Mouse (Mus musculus) thymus, postnatal 10 days (tissue): ENCODE data around the gene Kank4.
A peak's percentile ranks its signal among the peaks of the same experiment; 100 is the strongest.
"Not testable (repeated sequence)": the region's sequence is repeated elsewhere in the genome, so short reads cannot be mapped to it uniquely, and the experiment has no call there.

Source experiments
- DNase-seq, 2 experiments: peaks; one replicate each; pipeline ENCODE4 v3.0.0; 2021; ENCODE audit warnings: low spot score in 2 of 2

Gene Kank4

DNA sequence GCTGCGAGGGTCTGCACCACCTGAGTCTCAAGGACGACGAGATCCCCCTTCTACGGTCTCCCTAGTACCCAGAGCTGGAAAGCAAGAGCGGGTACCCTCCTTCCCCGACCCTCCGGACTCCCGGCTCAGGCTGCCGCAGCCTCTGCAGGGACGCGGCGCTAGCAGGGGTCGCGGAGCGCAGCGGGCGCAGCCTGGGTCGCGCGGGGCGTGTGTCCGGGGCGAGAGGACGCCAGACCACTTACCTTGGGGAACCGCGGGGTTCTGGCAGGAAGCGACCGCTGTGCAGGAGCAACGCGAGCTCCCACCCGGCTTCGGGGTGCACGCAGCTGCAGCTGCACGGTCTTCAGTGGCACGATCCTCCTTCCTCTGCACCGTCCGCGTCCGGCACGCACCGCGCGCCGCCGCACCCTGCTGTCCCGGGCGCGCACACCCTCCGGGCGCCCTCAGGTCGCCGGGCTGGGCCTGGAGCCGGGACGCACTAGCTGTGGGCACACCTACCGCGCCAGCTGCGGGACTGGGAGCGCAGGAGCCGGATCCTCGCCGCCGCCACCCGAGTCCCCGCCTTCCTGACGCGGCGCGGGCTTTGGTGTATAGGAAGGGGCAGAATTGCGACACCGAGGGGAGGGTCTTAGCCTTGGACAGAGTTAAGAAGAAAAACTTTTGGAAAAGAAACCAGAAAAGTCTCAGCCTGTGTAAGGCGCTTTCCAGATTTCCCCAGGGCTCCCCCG is at the start of gene Kank4:
TSS of gene Kank4 (minus strand) at position 354 of the 728 bp plus-strand sequence.
- DNase-seq: peak in 1 of 2 experiments; percentile 25

DNA sequence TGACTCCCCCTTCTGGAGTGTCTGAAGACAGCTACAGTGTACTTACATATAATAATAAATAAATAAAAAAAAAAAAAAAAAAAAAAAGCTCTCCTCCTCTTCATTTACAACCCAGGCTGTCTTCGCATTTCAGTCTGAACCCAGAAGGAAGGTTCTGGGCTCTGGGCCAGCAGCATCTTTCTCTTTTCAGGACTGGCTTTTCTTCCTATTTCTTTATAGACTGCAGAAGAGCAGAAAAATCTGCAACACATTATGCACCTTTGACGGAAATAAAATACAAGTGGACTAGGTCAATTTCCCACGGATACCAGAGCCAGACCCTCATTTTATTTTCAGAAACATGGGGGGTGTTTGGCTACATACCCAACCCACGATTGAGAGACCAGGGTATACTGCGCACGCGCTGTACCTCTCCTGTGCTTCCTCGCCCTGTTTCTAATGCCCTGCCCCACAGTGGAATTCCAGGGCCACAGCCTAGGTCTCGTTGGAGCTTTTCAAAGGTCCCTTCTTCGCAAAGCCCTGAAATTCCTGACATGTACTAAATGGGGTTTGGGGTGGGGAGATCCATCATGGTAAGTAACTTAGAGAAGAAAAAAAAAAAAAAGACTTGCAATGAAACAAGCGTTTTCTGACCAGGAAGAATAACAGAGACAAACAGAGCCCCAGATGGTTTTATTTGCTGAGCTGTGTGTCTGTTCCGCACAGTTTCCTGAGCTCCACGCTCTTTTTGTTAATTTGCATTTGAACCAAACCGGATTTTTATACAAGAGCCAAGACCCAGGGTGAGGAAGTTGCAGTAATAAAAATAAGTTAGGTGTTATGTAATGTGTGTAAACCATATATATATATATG is 48.3 kb upstream of the Kank4 start:
- no peak for DNase-seq

DNA sequence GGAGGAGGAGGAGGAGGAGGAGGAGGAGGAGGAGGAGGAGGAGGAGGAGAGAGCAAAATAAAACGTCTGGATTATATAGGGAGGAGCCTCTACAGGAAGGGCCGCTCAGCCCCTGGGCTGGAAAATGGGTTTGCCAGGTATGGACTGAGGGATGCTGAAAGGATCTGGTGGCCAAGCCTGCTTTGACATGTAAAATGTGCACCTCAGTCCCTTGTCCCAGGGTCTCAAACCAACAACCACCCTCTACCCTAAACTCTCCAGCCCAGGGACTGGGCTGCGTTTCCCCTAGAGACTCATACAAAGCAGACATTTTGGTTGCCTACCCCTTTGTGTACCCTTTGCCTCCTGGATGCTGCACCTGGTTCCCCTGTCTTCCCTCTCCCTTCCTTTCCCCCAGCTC is 47.2 kb upstream of the Kank4 start:
- DNase-seq: no peak

DNA sequence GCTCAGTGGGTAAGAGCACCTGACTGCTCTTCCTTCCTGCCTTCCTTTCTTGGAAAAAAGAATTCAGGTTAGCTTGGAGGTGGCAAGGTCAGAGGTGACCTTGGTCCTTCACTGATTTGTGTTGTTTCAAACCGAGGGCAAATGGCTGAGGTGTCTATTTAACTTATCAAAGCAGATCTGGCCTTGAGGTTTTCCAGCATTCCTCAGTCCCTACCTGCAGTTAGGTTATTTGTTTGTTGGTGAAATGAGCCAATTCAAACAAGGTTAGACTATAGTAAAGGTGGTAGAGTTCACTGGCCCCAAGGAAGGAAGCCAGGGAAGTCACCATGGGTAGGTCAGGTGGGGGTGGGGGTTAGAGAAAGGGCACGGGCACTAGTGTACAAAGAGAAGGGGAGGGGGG is 46.8 kb upstream of the Kank4 start:
- DNase-seq: no peak

DNA sequence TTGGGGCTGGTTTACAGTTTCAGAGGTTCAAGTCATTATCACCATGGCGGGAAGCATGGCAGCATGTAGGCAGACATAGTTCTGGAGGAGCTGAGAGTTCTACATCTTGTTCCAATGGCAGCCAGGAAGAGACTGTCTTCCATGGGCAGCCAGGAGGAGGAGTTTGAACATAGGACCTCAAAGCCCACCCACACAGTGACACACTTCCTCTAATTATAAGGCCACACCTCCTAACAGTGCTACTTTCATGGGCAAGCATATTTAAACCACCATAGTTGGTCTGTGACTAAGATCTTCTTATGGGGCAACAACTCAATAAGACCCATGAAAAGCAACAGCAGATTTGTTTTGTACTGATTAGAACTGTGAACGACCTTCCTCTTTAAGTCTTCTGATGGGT is 46.1 kb upstream of the Kank4 start:
- no peak for DNase-seq

DNA sequence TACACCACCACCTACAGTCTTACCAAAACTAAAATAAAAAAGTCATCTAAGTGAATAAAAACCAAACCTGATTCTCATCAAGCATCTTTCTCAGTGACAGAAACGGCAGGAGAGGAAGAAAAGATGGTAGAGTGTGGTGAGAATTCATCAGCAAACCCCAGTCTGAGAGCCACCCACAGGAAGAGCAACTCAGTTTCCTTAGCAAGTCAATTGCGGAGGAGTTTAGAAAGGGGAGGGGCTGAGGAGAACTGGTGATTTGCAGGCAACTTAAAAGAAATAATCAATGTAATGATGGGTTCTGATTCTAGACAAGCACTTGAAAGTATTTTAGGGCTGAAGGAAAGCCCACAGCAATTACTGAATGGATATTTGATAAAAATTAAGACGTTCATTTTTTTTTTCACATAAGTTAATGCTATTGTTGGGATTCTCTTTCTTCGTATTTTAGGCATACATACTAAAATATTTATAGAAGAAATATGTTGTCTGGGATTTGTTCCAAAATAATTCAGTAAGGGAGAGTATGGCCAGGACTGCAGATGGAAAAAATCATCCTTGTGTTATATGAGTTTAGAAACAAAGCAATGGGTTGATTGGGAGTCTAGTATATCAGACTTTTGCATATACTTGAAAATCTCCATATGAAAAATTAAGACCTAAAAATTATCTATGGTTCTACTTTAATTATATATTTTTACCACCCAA is 41.0 kb upstream of the Kank4 start:
- DNase-seq: no peak

DNA sequence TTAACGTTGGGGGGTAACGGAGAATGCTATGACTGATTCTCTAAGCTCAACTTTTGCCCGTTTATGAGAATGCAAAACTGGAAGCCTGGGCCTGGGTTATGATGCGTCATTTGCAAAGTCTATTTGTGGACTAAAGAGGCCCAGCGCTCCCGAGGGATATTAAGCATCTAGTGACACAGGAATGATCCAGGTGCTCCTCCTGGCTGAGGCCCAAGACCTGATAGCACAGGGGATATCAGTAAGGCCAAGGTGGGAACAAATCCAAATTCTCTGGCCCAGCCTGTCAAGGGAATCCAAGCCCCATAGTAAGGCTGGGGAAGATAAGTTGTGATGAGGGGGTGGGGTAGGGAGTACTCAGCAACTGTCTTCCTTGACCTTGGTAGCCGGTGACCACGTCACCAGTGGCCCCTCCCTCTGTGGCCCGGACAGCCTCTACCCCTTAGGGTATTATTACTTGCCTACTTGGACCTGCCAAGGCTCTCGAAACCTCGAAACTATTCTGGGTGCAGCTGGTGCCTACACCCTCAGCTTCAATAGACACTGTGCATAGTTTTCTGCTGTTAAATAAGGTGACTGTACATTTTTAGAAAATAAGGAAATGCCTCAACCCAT is 39.8 kb upstream of the Kank4 start:
- DNase-seq: no peak

DNA sequence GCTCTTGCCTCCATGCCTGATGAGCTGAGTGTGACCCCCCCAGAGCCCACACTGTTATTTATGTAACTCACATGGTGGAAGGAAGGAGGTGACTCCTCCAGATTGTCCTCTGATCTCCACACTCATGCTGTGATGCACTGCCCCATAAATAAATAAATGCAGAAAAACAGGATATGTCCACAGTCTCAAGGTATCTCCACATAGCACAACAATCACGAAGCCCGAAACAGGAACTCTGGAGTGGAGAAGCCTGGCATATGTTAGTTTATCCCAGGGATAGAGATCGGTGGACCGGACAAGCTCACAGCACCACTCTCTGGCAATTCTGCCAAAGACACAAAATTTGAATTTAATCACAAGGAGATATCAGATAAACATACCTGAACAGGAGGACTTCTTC is 36.6 kb upstream of the Kank4 start:
- no peak for DNase-seq

DNA sequence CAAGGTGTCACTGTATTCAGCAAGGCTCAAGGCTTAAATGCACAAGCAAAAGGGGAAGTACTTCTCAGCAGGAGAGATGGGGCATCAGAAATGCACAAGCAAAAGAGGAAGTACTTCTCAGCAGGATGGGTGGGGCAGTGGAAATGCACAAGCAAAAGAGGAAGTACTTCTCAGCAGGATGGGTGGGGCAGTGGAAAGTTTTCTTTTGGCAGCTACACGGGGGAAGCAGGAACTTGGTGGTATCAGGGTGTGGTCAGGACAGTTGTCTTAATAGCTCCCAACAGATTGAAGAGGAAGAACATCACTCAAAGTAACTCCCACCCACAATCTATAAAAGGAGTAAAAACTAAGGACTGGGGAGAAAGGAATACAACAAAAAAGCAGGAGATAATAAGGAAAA is 33.1 kb upstream of the Kank4 start:
- DNase-seq: not testable (repeated sequence)

DNA sequence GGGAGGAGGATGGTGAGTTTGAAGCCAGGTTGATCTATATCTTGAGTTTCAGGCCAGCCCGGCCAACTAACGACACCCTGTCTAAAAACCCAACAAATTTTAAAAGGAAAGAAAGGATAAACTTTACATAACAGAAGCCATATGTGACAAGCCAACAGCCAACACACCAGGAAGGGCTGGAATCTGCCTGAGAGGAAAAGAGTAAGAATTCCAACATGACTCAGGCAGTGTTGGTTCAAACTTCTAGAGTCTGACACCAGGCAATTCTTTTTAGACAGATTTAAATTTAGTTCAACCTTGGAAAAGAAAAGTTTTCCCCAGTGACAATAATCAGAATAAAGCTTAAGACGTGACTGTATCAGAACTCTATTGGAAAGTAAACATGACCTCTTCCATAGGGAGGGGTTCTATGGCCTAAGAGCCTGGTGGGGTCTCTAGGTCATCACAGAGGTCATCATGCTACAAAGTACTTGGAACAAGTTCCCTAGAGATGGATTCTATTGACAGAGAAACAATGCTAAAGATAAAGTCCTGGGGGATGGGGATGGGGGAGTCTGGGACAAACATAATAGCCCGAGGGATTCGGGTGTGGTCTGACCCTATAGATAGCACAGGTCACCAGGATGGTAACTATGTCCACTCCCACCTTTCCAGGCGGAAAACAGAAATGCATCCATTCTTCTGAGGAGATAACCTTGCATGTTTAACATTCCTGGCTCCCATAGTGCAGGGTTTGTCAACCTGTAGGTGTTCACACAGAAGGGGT is 30.0 kb upstream of the Kank4 start:
- DNase-seq: no peak

DNA sequence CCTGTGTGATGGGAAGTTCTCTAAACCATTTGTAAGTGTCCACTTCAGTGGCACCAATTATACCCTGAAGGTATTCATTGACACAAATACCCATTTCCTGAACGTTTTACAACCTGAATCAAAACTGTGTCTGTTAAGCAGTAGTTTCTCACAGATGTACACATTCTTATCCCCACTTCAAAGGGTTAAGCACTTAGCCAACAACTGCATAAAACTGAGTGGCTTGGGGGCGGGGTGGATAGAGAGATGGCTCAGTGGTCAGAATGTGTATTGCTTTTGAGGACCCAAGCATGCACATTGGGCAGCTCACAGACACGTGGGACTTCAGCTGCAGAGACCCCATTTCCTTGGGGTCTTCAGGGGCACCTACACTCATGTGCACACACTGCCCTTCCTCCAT is 29.1 kb upstream of the Kank4 start:
- DNase-seq: no peak

DNA sequence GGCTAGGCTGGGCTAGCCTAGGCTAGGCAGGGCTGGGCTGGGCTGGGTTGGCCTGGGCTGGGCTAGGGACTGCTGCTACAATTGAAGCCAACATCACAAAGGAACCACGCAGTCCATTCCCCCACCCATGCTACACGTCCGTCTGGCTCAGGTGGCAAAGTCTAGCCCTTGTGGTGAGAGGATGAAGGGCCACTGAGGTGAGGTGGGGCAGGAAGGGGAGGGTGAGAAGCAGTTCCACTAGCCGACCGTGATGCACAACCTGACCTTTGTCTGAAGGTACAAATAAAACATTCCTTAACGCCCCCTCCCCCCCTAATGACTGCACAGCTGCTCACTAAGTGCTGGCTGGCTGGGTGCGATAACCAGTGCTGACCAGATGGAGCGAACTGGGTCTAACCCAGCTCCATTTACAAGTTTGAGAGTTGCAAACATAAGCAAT is 28.4 kb upstream of the Kank4 start:
- DNase-seq: no peak

DNA sequence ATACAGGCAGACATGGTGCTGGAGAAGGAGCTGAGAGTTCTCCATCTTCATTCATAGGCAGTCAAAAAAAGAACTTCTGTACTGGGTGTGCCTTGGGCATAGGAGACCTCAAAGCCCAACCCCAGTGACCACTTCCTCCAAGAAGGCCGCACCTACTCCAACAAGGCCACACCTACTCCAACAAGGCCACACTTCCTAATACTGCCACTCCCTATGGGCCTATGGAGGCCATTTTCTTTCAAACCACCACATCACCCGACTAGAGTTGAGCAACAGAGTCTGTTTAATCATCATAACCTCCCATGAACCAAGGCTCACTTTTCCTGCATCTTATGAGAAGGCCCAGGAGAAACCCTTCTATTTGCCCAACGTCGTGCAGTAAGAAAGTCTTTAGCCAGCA is 27.9 kb upstream of the Kank4 start:
- DNase-seq: no peak

DNA sequence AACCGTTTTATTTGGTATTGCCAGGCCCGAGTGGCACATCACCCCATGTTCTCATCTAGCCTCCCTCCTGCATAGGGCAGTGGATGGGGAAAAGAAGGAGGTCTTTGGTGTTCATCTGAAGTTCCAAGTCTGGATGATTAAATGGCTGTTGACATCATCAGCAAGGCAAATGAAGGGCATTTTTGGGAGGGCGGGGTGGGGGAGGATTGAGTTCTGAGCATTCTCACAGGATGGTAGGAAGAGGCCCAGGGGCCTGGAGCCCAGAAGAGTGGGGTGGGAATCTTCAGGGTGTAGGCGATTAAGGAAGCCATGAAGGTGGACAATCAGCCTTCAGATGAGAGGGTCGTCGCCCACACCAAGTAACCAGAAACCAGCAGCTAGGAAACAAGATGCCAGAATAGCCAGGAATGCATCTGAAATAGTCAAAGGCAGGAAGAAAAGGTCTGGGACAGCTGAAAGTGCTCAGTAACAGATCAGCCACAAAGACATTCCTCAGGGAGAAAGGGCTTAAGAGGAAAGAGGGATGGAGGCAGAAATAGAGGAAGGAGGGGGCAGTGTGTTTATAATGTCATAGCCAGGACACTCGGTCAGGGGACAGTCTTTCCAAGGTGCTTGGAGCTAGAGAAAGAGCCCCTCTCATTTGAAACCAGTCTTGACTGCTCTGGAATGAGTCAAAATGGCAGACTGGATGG is 26.7 kb upstream of the Kank4 start:
- no peak for DNase-seq

DNA sequence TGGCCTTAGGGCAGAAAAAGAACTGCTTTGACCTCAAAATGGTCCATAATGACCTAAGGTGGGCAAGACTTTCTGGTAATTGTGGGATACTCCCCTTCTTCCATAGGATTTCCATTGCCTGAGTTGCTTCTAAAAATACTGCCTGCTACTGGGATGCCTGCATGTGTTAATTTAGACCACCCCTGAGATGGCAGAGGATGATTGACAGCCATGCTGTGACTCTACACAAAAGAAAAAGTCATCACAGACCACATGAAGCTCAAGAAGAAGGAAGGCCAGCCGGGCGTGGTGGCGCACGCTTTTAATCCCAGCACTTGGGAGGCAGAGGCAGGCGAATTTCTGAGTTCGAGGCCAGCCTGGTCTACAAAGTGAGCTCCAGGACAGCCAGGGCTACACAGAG is 23.9 kb upstream of the Kank4 start:
- DNase-seq: not testable (repeated sequence)

DNA sequence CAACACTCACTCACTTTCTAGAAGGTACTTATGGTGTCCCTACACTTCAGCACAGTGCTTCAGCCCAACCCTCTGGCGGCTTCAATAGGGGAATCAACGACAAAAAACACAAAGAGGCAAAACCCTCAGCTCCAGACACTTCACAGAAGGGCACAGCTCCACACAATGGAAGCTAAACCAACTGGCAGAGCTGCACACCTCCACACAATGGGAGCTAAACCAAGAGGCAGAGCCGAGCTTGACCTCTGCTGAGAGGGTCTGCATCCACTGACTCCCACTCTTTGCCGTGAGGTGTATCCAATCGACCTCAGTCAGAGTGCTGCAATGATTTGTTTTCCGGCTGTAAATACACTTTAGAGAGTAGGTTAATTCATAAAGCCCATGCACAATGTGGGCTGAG is 23.2 kb upstream of the Kank4 start:
- no peak for DNase-seq

DNA sequence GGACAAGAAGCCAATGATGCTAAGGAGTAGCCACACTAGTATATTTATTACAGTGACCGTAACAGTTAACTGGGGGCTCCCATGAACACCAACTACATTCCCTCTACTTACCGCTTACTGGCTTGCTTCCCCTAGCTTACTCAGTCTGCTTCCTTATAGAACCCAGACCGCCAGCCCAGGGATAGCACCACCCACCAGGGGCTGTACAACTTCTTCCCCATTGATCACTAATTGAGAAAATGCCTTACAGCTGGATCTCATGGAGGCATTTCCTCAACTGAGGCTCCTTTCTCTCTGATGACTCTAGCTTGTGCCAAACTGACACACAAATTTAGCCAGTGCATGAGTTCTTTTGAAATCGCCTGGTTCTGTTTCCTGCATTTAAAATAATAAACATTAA is 21.6 kb upstream of the Kank4 start:
- DNase-seq: no peak

DNA sequence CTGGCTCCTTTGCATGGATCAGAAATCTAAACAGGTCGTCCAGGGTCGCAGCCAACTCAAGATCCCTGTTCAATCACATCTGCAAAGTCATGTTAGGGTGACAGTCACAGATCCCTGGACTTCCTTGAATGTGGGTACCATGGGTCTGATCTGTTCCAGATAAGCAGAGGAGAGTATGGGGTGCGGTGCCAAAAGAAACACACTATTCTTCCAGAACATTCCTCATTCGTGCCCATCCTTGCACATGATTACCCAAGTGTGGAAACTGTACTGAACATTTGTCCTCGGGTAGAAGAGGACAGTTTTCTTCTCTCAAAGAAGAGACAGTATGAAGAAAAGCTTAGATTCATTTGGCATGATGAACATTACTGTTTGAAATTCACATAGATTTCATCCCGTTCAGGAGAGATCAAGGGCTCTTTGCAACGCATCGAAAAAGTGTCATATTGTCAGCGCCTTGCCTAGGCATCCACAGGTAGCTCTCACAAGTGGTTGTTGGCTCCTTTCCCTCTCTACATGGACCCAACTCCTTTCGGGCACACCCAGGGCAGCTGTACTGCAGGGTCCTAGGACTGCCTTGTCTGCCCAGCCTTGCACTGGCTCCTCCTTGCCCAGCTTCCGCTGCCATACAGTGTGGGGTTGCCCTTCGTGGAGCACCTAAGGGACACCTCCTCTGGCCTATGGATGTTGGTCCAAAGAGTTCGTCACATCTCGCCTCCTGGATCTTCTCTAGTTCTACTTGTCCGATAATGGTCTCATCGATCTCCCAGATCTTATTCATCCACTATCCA is 20.6 kb upstream of the Kank4 start:
- DNase-seq: no peak

DNA sequence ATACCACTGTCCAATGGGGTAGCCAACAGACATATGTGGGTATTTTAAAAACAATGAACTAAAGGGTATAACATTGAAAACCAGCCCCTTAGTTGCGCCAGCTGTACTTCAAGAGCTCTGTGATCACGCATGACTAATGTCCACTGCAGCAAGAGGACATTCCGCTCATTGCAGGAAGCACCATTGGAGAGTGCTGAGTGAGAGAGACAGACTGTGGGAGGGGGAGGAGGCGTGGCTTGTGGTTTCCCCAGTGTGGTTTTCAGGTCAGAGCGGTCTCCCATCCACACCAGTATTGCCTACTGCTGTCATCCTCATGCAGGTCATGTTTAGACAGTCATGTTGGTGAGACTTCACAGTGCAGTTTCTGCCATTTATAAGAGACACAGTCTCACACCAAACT is 19.2 kb upstream of the Kank4 start:
- no peak for DNase-seq

DNA sequence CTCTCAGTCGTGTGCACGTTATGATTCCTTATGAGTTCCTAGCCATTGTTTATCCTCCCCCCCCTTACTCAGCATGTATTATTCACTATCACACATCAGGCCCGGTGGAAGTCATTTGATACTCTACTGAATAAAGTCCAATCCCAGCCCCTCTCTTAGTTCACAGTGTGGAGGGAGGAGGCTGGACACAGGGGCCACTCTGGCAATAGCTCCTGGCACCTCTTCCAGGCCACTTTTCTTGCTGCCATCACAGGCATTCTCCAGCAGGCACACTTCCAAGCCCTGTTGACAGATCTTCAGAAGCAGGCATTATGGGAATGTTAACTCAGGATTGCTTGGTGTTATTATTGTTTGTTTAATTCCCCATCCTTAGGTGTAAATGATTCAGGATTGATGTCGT is 17.4 kb upstream of the Kank4 start:
- no peak for DNase-seq
